Mouse (Mus musculus) limb, embryonic 13.5 days (tissue): ENCODE data around the gene Zrsr1. TPM values are rescaled to one million over a fixed set of nuclear protein-coding genes. Genes with fewer than 3 reads are reported as not detected.

Experiments
- ATAC-seq: fragments of 200-750 bp; cut with Nextera tagmentation; 2 replicates; pipeline ENCODE4 v1.8.0; 2017; ENCODE audit warnings: low read depth, moderate number of reproducible peaks, moderate TSS enrichment; ENCODE audit not compliant: low FRiP score
- H3K27ac ChIP-seq: fragments of 300-500 bp; sonication (generic); 2 replicates; pipeline ENCODE4 v1.5.1; 2015; ENCODE audit warnings: inconsistent platforms, mild to moderate bottlenecking, moderate library complexity
- H3K27me3 ChIP-seq: fragments of 300-500 bp; sonication (generic); 2 replicates; pipeline ENCODE4 v1.6.1; 2015; ENCODE audit warnings: mild to moderate bottlenecking, inconsistent platforms
- H3K36me3 ChIP-seq: fragments of 300-500 bp; sonication (generic); 2 replicates; pipeline ENCODE4 v1.6.1; 2015; ENCODE audit warnings: inconsistent platforms, mild to moderate bottlenecking, moderate library complexity
- H3K4me1 ChIP-seq: fragments of 300-500 bp; sonication (generic); 2 replicates; pipeline ENCODE4 v1.6.1; 2015; ENCODE audit warnings: inconsistent platforms
- H3K4me2 ChIP-seq: fragments of 300-500 bp; sonication (generic); replicated peaks from 2 replicates; pipeline ENCODE4 v1.6.1; 2015; ENCODE audit warnings: inconsistent platforms, mild to moderate bottlenecking, moderate library complexity
- H3K4me3 ChIP-seq: fragments of 300-500 bp; sonication (generic); 2 replicates; pipeline ENCODE4 v1.5.1; 2015; ENCODE audit warnings: moderate library complexity, mild to moderate bottlenecking, inconsistent platforms
- H3K9ac ChIP-seq: fragments of 300-500 bp; sonication (generic); 2 replicates; pipeline ENCODE4 v1.6.1; 2015; ENCODE audit warnings: mild to moderate bottlenecking, inconsistent platforms
- H3K9me3 ChIP-seq: fragments of 300-500 bp; sonication (generic); 2 replicates; pipeline ENCODE4 v1.6.1; 2016; ENCODE audit warnings: inconsistent platforms
- WGBS: fragments of 180-500 bp; shearing (Covaris S2); methylation state at CpG from one replicate; pipeline ENCODE4 v1.1.7; 2015; 5-methylcytosine and 5-hydroxymethylcytosine counted together
- polyA plus RNA-seq: library from polyadenylated mRNA; unstranded; fragments of >200 nt; fragmentation: Nextera tagmentation; extraction: Ambion mirVana; gene quantifications from 2 replicates; pipeline ENCODE4 v1.2.1, GENCODE M21; 2015

The Zrsr1 gene
- polyA plus RNA-seq, 1 experiment from 2014 or later, result 3.6 TPM

- 91% methylated on average over 3 of the region's 3 CpGs for WGBS
- no peaks in the 10 kb centered on the region for H3K27me3 ChIP-seq
- H3K4me1 ChIP-seq, result peaks cover 40% of the 10 kb centered on the region
- peaks cover 50% of the 10 kb centered on the region for H3K36me3 ChIP-seq
- H3K4me2 ChIP-seq, result no peak overlapping the region
- no peak overlapping the region for H3K9ac ChIP-seq
- H3K9me3 ChIP-seq, result peaks cover 10% of the 10 kb centered on the region
- ATAC-seq, result no peak
- no peak overlapping the region for H3K4me3 ChIP-seq
- H3K27ac ChIP-seq, result no peak overlapping the region
These were observed 6.4 kb downstream of the Zrsr1 start for GRCm38 (mm10) chr11:22978215-22978614.

GRCm38 (mm10) chr11:22978711-22979110 is 6.9 kb downstream of the Zrsr1 start:
- Histone ChIP-seq H3K27ac (no peak overlapping the region), H3K36me3 (peaks cover 45% of the 10 kb centered on the region), H3K4me3 (no peak overlapping the region), H3K27me3 (no peaks in the 10 kb centered on the region), H3K9ac (no peak overlapping the region), H3K9me3 (peaks cover 5% of the 10 kb centered on the region), H3K4me1 (peaks cover 40% of the 10 kb centered on the region), H3K4me2 (no peak overlapping the region)
- whole genome bisulfite sequencing, result 69% methylated on average over 1 of the region's 1 CpGs
- ATAC-seq, result no peak

- H3K4me2 ChIP-seq, result no peak overlapping the region
- H3K4me3 ChIP-seq, result no peak overlapping the region
- no peak overlapping the region for H3K27ac ChIP-seq
- peaks cover 40% of the 10 kb centered on the region for H3K36me3 ChIP-seq
- H3K27me3 ChIP-seq, result no peaks in the 10 kb centered on the region
- 77% methylated on average over 1 of the region's 1 CpGs for WGBS
- H3K9me3 ChIP-seq, result peaks cover under 1% of the 10 kb centered on the region; the same call in 1 of the 2 replicates
- peaks cover 34% of the 10 kb centered on the region for H3K4me1 ChIP-seq
- no peak overlapping the region for H3K9ac ChIP-seq
- no peak for ATAC-seq
These were observed 7.4 kb downstream of the Zrsr1 start for GRCm38 (mm10) chr11:22979221-22979620.

- no peaks in the 10 kb centered on the region for H3K9me3 ChIP-seq
- peak overlapping the region; percentile 96; the same call in 1 of the 2 replicates for H3K27ac ChIP-seq
- WGBS, result 44% methylated on average over 4 of the region's 4 CpGs
- peak overlapping the region; percentile 84 for H3K9ac ChIP-seq
- no peak for ATAC-seq
- H3K4me2 ChIP-seq, result peak overlapping the region; percentile 81
- no peaks in the 10 kb centered on the region for H3K27me3 ChIP-seq
- H3K36me3 ChIP-seq, result peaks cover 32% of the 10 kb centered on the region
- peaks cover 23% of the 10 kb centered on the region for H3K4me1 ChIP-seq
- peak overlapping the region; percentile 69 for H3K4me3 ChIP-seq
These were observed 9.2 kb downstream of the Zrsr1 start for GRCm38 (mm10) chr11:22981041-22981440.

- H3K36me3 ChIP-seq, result peaks cover 27% of the 10 kb centered on the region
- peak overlapping the region; percentile 96 for H3K27ac ChIP-seq
- ATAC-seq, result peak; percentile 14; the same call in 1 of the 2 replicates
- 2% methylated on average over 12 of the region's 12 CpGs for WGBS
- H3K4me3 ChIP-seq, result peak overlapping the region; percentile 69
- no peaks in the 10 kb centered on the region for H3K9me3 ChIP-seq
- H3K27me3 ChIP-seq, result no peaks in the 10 kb centered on the region
- peaks cover 20% of the 10 kb centered on the region for H3K4me1 ChIP-seq
- H3K4me2 ChIP-seq, result peak overlapping the region; percentile 81
- peak overlapping the region; percentile 84 for H3K9ac ChIP-seq
These were observed 9.7 kb downstream of the Zrsr1 start for GRCm38 (mm10) chr11:22981543-22981950.

GRCm38 (mm10) chr11:22981984-22982757 is 10.4 kb downstream of the Zrsr1 start, which contains the start of the genes Gm28048 and Commd1:
Gene Gm28048, minus strand, starts transcription at chr11:22982090.
Gene Commd1, minus strand, starts transcription at chr11:22982382.
- Histone ChIP-seq H3K9me3 (no peaks in the 10 kb centered on the region), H3K4me2 (peak within 1 kb of the TSS; percentile 81), H3K27me3 (no peaks in the 10 kb centered on the region), H3K36me3 (peaks cover 21% of the 10 kb centered on the region), H3K9ac (peak within 1 kb of the TSS; percentile 84), H3K4me3 (peak within 1 kb of the TSS; percentile 69), H3K4me1 (peaks cover 17% of the 10 kb centered on the region), H3K27ac (peak within 1 kb of the TSS; percentile 96)
- 3% methylated on average over 41 of the region's 42 CpGs for WGBS
- peak; percentile 94 for ATAC-seq

- H3K27me3 ChIP-seq, result no peaks in the 10 kb centered on the region
- H3K27ac ChIP-seq, result no peak overlapping the region
- no peak overlapping the region for H3K4me3 ChIP-seq
- no peak overlapping the region; the same call in 1 of the 2 replicates for H3K4me2 ChIP-seq
- WGBS, result 75% methylated on average over 6 of the region's 6 CpGs
- peaks cover 14% of the 10 kb centered on the region for H3K36me3 ChIP-seq
- no peak overlapping the region for H3K9ac ChIP-seq
- ATAC-seq, result no peak
- H3K9me3 ChIP-seq, result no peaks in the 10 kb centered on the region
- peaks cover 17% of the 10 kb centered on the region for H3K4me1 ChIP-seq
These were observed 11.0 kb downstream of the Zrsr1 start for GRCm38 (mm10) chr11:22982846-22983245.

- Histone ChIP-seq H3K27me3 (no peaks in the 10 kb centered on the region), H3K9ac (no peak overlapping the region), H3K4me1 (peaks cover 10% of the 10 kb centered on the region), H3K27ac (no peak overlapping the region), H3K4me2 (no peak overlapping the region), H3K36me3 (no peaks in the 10 kb centered on the region), H3K9me3 (no peaks in the 10 kb centered on the region), H3K4me3 (no peak overlapping the region)
- 81% methylated on average over 3 of the region's 3 CpGs for WGBS
- no peak for ATAC-seq
These were observed 13.7 kb downstream of the Zrsr1 start for GRCm38 (mm10) chr11:22985510-22985909.

- no peaks in the 10 kb centered on the region for H3K9me3 ChIP-seq
- H3K4me2 ChIP-seq, result no peak overlapping the region
- H3K4me1 ChIP-seq, result peaks cover 12% of the 10 kb centered on the region
- H3K4me3 ChIP-seq, result no peak overlapping the region
- 41% methylated on average over 2 of the region's 2 CpGs for WGBS
- no peak overlapping the region for H3K27ac ChIP-seq
- no peak for ATAC-seq
- no peaks in the 10 kb centered on the region for H3K36me3 ChIP-seq
- H3K27me3 ChIP-seq, result no peaks in the 10 kb centered on the region
- H3K9ac ChIP-seq, result no peak overlapping the region
These were observed 15.6 kb downstream of the Zrsr1 start for GRCm38 (mm10) chr11:22987357-22987756.

GRCm38 (mm10) chr11:22989786-22990185 is 18.0 kb downstream of the Zrsr1 start:
- no peaks in the 10 kb centered on the region for H3K27me3 ChIP-seq
- peak overlapping the region; percentile 96 for H3K4me2 ChIP-seq
- peaks cover 12% of the 10 kb centered on the region for H3K4me1 ChIP-seq
- H3K27ac ChIP-seq, result peak overlapping the region; percentile 94; the same call in 1 of the 2 replicates
- H3K9me3 ChIP-seq, result no peaks in the 10 kb centered on the region
- peaks cover 15% of the 10 kb centered on the region for H3K36me3 ChIP-seq
- H3K4me3 ChIP-seq, result peak overlapping the region; percentile 87
- peak; percentile 10; the same call in 1 of the 2 replicates for ATAC-seq
- WGBS, result 57% methylated on average over 1 of the region's 1 CpGs
- H3K9ac ChIP-seq, result peak overlapping the region; percentile 94; the same call in 1 of the 2 replicates

GRCm38 (mm10) chr11:22990393-22991126 is 18.8 kb downstream of the Zrsr1 start, which contains the start of gene Cct4:
Gene Cct4, plus strand, starts transcription at chr11:22990519.
- H3K9me3 ChIP-seq, result no peaks in the 10 kb centered on the region
- under 1% methylated on average over 66 of the region's 66 CpGs for WGBS
- peaks cover 23% of the 10 kb centered on the region for H3K36me3 ChIP-seq
- peak within 1 kb of the TSS; percentile 94 for H3K27ac ChIP-seq
- H3K27me3 ChIP-seq, result no peaks in the 10 kb centered on the region
- peak within 1 kb of the TSS; percentile 96 for H3K4me2 ChIP-seq
- ATAC-seq, result peak; percentile 99
- H3K9ac ChIP-seq, result peak within 1 kb of the TSS; percentile 94
- peaks cover 12% of the 10 kb centered on the region for H3K4me1 ChIP-seq
- peak within 1 kb of the TSS; percentile 87 for H3K4me3 ChIP-seq
